Mouse (Mus musculus) heart, embryonic 16.5 days (tissue): Measurements from ENCODE around the gene Plpp2. TPM values are rescaled to one million over a fixed set of nuclear protein-coding genes. Genes with fewer than 3 reads are reported as not detected.

ENCODE experiments used
- ATAC-seq: fragments of 200-750 bp; cut with Nextera tagmentation; replicated peaks from 2 replicates; pipeline ENCODE4 v1.8.0; 2017; ENCODE audit warnings: moderate number of reproducible peaks; ENCODE audit not compliant: insufficient read depth, low FRiP score; ENCODE audit errors: extremely low read depth
- H3K27ac ChIP-seq: fragments of 300-500 bp; sonication (generic); 2 replicates; pipeline ENCODE4 v1.5.1; 2014; ENCODE audit warnings: mild to moderate bottlenecking, low read length, control low read depth, moderate library complexity
- H3K27me3 ChIP-seq: fragments of 300-500 bp; sonication (generic); 2 replicates; pipeline ENCODE4 v1.6.1; 2014; ENCODE audit warnings: low read length, mixed read lengths; ENCODE audit not compliant: control insufficient read depth, insufficient read depth
- H3K36me3 ChIP-seq: fragments of 300-500 bp; sonication (generic); 2 replicates; pipeline ENCODE4 v1.6.1; 2014; ENCODE audit not compliant: control insufficient read depth, insufficient read depth
- H3K4me1 ChIP-seq: fragments of 300-500 bp; sonication (generic); 2 replicates; pipeline ENCODE4 v1.6.1; 2014; ENCODE audit warnings: low read length, mixed read lengths; ENCODE audit not compliant: control insufficient read depth, insufficient read depth
- H3K4me2 ChIP-seq: fragments of 300-500 bp; sonication (generic); 2 replicates; pipeline ENCODE4 v1.6.1; 2014; ENCODE audit warnings: low read depth, mild to moderate bottlenecking, control low read depth, low read length
- H3K4me3 ChIP-seq: fragments of 300-500 bp; sonication (generic); 2 replicates; pipeline ENCODE4 v1.5.1; 2014; ENCODE audit warnings: mild to moderate bottlenecking, control low read depth, low read length
- H3K9ac ChIP-seq: fragments of 300-500 bp; sonication (generic); 2 replicates; pipeline ENCODE4 v1.6.1; 2014; ENCODE audit warnings: low read length, control low read depth
- H3K9me3 ChIP-seq: fragments of 300-500 bp; sonication (generic); replicated peaks from 2 replicates; pipeline ENCODE4 v1.6.1; 2016; ENCODE audit warnings: low read length; ENCODE audit not compliant: control insufficient read depth
- WGBS: fragments of 180-500 bp; shearing (Covaris S2); extraction: QIAGEN DNeasy Blood & Tissue Kit; methylation state at CpG from one replicate; pipeline ENCODE4 v1.1.7; 2014; 5-methylcytosine and 5-hydroxymethylcytosine counted together
- polyA plus RNA-seq: library from polyadenylated mRNA; unstranded; fragments of >200 nt; fragmentation: Nextera tagmentation; extraction: Ambion mirVana; gene quantifications from 2 replicates; pipeline ENCODE4 v1.2.1, GENCODE M21; 2015

Gene Plpp2
- polyA plus RNA-seq, 1 experiment from 2014 or later = 6.7 TPM

- peaks cover 36% of the 10 kb centered on the region for H3K36me3 ChIP-seq
- H3K4me3 ChIP-seq = no peak overlapping the region
- no peak for ATAC-seq
- H3K27me3 ChIP-seq = 0 out of 2 replicates have a peak, but pooled peaks cover 4% of the 10 kb centered on the region
- H3K27ac ChIP-seq = no peak overlapping the region
- 88% methylated on average over 3 of the region's 3 CpGs for WGBS
- no peak overlapping the region for H3K4me2 ChIP-seq
- peaks cover 4% of the 10 kb centered on the region; the same call in 1 of the 2 replicates for H3K4me1 ChIP-seq
- no peaks in the 10 kb centered on the region for H3K9me3 ChIP-seq
- no peak overlapping the region for H3K9ac ChIP-seq
Measured at GRCm38 (mm10) chr10:79538323-79538722, 4.7 kb upstream of the Plpp2 start.

DNA sequence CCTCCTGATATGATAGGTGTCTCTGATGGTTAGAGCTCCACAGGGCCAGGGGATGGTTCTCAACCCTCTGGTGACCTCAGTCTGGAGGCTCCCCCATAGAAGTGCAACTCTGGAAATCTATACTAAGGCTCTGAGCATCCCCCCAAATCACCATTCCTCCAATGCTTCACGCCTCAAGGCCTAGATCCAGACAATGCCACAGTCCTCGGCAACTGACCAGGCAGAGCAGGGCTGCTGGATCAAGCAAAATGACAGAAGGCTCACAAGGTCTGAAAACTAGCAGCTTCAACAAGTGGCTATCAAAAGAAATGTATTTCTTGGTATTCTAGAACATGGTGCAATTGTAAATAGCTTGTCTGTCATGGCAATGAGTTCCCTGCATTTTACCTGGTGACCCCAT, 4.2 kb upstream of the Plpp2 start:
- WGBS = 81% methylated on average over 2 of the region's 2 CpGs
- Histone ChIP-seq H3K27ac (no peak overlapping the region), H3K9me3 (no peaks in the 10 kb centered on the region), H3K4me1 (peaks cover 4% of the 10 kb centered on the region; the same call in 1 of the 2 replicates), H3K4me3 (no peak overlapping the region), H3K9ac (no peak overlapping the region), H3K27me3 (0 out of 2 replicates have a peak, but pooled peaks cover 4% of the 10 kb centered on the region), H3K36me3 (peaks cover 31% of the 10 kb centered on the region), H3K4me2 (no peak overlapping the region)
- ATAC-seq = no peak

DNA sequence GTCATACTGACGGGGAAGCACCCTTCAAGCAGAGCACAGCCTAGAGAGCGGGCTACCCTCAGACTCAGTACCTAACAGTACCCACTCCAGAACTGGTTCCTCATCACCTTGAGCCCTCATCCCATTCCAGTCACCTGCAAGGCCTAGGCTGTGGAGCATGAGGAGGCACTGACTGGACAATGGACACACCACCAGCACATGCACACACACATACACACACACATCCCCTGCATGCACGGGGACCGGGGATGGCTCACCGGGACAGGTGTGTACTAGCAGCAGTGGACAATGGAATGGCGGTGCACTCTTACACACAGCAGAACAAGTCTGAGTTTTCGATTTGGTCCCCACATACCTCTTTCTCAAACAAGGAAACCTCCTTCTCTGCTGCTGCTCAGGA, 3.7 kb upstream of the Plpp2 start:
- no peak overlapping the region for H3K27ac ChIP-seq
- no peaks in the 10 kb centered on the region for H3K9me3 ChIP-seq
- H3K4me3 ChIP-seq = no peak overlapping the region
- H3K9ac ChIP-seq = no peak overlapping the region
- 87% methylated on average over 7 of the region's 7 CpGs for WGBS
- H3K27me3 ChIP-seq = 0 out of 2 replicates have a peak, but pooled peaks cover 4% of the 10 kb centered on the region
- no peak overlapping the region for H3K4me2 ChIP-seq
- ATAC-seq = no peak
- H3K36me3 ChIP-seq = peaks cover 26% of the 10 kb centered on the region
- peaks cover 4% of the 10 kb centered on the region; the same call in 1 of the 2 replicates for H3K4me1 ChIP-seq

DNA sequence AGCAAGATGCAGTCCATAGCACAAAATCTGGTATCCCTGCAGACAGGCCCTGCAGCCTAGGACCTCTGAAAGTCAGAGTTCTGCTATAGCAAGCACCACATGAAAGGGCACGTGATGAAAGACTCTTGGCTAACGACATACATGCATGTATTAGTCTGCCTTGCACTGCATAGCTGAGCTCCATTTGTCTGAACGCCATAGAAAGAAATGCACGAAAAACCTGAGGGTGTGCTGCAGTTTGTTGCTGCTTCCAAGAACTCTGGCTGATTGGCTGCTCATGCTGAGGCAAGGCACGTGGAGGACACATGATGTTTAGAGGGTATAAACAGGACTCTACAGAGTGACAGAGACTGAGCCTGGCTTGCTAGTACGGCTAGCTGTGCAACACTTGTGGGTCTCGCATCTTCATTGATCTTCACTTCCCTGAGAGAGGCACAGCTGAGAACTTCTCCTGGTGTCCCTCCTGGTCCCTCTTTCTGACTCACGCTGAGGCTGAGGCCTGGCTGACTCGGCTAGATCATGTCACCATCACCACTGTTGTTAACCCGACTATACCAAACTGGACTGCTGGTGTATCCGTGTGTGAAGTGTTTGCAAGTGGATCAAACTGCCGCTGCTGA, 3.0 kb upstream of the Plpp2 start:
- peaks cover 4% of the 10 kb centered on the region; the same call in 1 of the 2 replicates for H3K4me1 ChIP-seq
- WGBS = 69% methylated on average over 12 of the region's 12 CpGs

DNA sequence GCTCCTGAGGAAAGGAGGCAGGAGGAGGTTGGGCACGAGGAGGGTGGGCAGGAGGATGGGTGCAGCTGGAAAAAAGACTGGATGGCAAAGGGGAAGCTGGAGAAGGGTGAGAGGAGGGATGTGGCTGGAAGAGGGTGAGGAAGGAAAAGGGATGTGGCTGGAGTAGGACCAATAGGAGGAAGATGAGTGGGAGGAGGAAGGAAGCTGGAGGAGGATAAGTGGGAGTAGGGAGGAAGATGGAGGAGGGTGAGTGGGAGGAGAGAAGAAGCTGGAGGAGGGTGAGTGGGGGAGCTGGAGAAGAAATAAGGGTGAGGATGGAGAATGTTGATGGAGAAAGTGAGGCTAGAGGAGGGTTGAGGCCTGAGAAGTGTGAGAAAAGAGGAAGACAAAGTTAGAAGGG, 1.8 kb upstream of the Plpp2 start:
- peaks cover 4% of the 10 kb centered on the region; the same call in 1 of the 2 replicates for H3K4me1 ChIP-seq
- H3K27ac ChIP-seq = no peak overlapping the region
- no peak overlapping the region for H3K9ac ChIP-seq
- no peak overlapping the region for H3K4me3 ChIP-seq
- ATAC-seq = no peak
- H3K27me3 ChIP-seq = 0 out of 2 replicates have a peak, but pooled peaks cover 4% of the 10 kb centered on the region
- H3K9me3 ChIP-seq = no peaks in the 10 kb centered on the region
- peaks cover 11% of the 10 kb centered on the region; the same call in 1 of the 2 replicates for H3K36me3 ChIP-seq
- no peak overlapping the region for H3K4me2 ChIP-seq
- 62% methylated on average over 1 of the region's 1 CpGs for WGBS

More for the DNA sequence above, 3.0 kb upstream of the Plpp2 start:
- no peaks in the 10 kb centered on the region for H3K9me3 ChIP-seq
- H3K27me3 ChIP-seq = 0 out of 2 replicates have a peak, but pooled peaks cover 4% of the 10 kb centered on the region
- ATAC-seq = no peak
- no peak overlapping the region for H3K4me2 ChIP-seq
- H3K36me3 ChIP-seq = peaks cover 20% of the 10 kb centered on the region
- H3K27ac ChIP-seq = no peak overlapping the region
- H3K4me3 ChIP-seq = no peak overlapping the region
- H3K9ac ChIP-seq = no peak overlapping the region

DNA sequence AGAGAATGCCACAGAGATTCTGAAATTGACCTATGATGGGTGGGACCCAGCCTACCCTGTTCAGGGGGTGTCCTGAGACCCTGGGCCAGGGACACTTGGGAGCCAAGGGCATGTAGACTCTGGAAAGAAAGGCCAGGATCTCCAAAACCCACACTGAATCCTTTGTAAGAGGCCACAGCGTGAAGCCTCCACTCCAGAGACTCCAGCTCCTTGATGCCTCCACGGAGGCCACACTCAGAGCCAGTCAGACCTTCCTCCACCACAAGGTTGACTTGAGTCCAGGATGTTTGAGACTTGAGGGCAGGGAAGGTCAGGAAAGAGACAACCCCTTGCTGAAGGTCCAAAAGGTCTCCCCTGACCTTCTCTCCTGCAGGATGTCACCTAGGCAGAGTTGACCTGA, 830 bp upstream of the Plpp2 start:
- H3K4me2 ChIP-seq = no peak overlapping the region
- H3K27ac ChIP-seq = no peak overlapping the region
- no peak for ATAC-seq
- WGBS = 91% methylated on average over 2 of the region's 2 CpGs
- H3K9me3 ChIP-seq = no peaks in the 10 kb centered on the region
- peaks cover 4% of the 10 kb centered on the region; the same call in 1 of the 2 replicates for H3K4me1 ChIP-seq
- no peak overlapping the region for H3K4me3 ChIP-seq
- peaks cover 1% of the 10 kb centered on the region; the same call in 1 of the 2 replicates for H3K36me3 ChIP-seq
- no peak overlapping the region for H3K9ac ChIP-seq
- H3K27me3 ChIP-seq = 0 out of 2 replicates have a peak, but pooled peaks cover 4% of the 10 kb centered on the region

- Histone ChIP-seq H3K4me3 (peak overlapping the region; percentile 81), H3K4me2 (peak overlapping the region; percentile 100), H3K9me3 (no peaks in the 10 kb centered on the region), H3K9ac (no peak overlapping the region), H3K27me3 (0 out of 2 replicates have a peak, but pooled peaks cover 4% of the 10 kb centered on the region), H3K36me3 (no peaks in the 10 kb centered on the region), H3K27ac (no peak overlapping the region), H3K4me1 (peaks cover 4% of the 10 kb centered on the region; the same call in 1 of the 2 replicates)
- 42% methylated on average over 3 of the region's 3 CpGs for WGBS
- ATAC-seq = no peak
Measured at GRCm38 (mm10) chr10:79532678-79533077, 918 bp downstream of the Plpp2 start.

DNA sequence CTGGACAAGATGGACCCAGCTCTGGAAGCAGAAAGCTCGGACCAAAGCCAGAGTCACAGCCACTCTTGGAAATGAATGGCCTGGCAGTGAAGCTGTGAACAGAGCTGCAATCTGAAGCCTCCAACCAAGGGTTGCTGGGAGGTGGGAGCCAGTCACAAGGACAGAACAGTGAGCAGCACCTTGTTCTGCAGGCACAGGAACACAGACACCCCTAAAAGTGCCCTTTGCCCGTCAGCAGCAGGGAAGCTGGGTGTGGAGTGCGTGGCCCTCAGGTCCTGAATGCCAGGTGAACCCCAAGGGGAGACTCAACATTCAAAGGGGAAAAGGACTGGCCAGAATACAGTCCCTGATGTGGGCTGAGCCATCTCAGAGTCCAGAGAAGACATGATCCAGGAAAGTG, 2.0 kb downstream of the Plpp2 start:
- 87% methylated on average over 3 of the region's 3 CpGs for WGBS
- no peak for ATAC-seq
- no peak overlapping the region for H3K4me2 ChIP-seq
- H3K9me3 ChIP-seq = no peaks in the 10 kb centered on the region
- H3K27ac ChIP-seq = no peak overlapping the region
- 0 out of 2 replicates have a peak, but pooled peaks cover 2% of the 10 kb centered on the region for H3K36me3 ChIP-seq
- H3K9ac ChIP-seq = no peak overlapping the region
- H3K4me1 ChIP-seq = peaks cover 4% of the 10 kb centered on the region; the same call in 1 of the 2 replicates
- H3K4me3 ChIP-seq = no peak overlapping the region
- H3K27me3 ChIP-seq = 0 out of 2 replicates have a peak, but pooled peaks cover 4% of the 10 kb centered on the region

GRCm38 (mm10) chr10:79530721-79531120, 2.9 kb downstream of the Plpp2 start:
- Histone ChIP-seq H3K4me1 (peaks cover 4% of the 10 kb centered on the region; the same call in 1 of the 2 replicates), H3K27me3 (0 out of 2 replicates have a peak, but pooled peaks cover 4% of the 10 kb centered on the region), H3K36me3 (0 out of 2 replicates have a peak, but pooled peaks cover 2% of the 10 kb centered on the region), H3K9ac (no peak overlapping the region), H3K9me3 (no peaks in the 10 kb centered on the region), H3K27ac (no peak overlapping the region), H3K4me2 (no peak overlapping the region), H3K4me3 (no peak overlapping the region)
- 91% methylated on average over 13 of the region's 13 CpGs for WGBS
- no peak for ATAC-seq
